Mouse (Mus musculus): ENCODE data around the gene Cdk8. TPM values are rescaled to one million over a fixed set of nuclear protein-coding genes. Genes with fewer than 3 reads are reported as not detected.

Cdk8 gene
- total RNA-seq, 4 experiments from 2014 or later = 13.7 to 18.6 (median 16.9) TPM

DNA sequence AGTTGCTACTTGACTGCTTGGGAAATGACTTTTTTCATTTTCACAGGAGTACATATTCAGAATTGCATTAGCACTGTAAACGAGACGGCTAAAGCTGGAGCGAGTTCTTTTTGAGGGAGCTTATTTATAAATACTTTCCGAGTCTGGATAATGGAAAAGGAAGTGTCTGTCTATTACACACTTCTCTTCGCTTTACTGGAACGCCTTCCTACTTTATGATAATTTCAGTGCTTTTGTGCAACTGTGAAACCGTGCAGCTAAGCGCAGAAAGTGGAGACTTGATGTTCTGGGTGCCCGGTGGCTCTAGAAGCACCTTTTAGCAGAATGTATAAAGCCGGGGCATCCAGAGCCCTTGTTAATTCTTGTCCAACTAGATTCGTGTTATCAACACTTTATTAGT, 1.8 kb downstream of the Cdk8 start:
- DNase-seq (ENCODE audit: low spot score) = no peak

DNA sequence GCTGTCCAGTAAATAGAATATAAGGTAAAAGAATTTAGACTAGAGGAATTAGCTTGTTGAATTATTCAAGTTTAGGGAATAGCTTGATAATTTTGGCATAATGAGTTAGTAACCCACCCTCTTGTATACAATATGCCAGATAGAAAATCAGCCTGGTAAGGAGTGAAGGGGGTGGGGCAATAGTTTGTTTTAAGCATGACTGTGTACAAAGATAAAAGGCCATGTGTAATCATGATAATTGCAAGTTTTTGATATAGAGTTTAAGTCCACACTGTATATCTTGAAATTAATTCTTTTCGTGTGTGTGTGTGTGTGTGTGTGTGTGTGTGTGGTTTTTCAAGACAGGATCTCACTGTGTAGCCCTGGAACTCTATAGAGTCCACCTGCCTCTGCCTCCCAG, 3.3 kb downstream of the Cdk8 start:
- no peak for DNase-seq (ENCODE audit: low spot score)

DNA sequence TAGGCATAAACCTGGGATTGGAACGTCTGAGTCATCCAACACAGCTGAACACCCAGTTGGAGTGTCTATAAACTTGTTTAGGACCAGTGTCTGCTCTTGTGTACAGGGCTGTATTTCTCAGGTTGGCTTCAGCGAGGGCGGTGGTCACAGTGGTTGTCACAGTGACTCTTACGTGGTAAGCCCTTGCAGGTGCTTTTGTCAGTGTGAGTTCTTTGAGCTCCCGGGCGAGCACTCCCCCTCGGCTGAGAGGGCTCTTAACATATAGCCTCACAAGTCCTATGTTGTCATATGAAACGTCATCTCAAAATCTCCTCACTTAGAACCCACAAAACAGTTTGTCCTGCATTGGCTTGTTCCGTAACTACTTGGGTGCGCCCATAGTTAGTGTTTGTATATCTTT, 7.2 kb downstream of the Cdk8 start:
- DNase-seq (ENCODE audit: low spot score) = no peak

GRCm38 (mm10) chr5:146240771-146241170, 9.7 kb downstream of the Cdk8 start:
- no peak for DNase-seq (ENCODE audit: low spot score)

- DNase-seq (ENCODE audit: low spot score) = no peak
These were observed 10.2 kb downstream of the Cdk8 start for GRCm38 (mm10) chr5:146241202-146241601.

- no peak for DNase-seq (ENCODE audit: low spot score)
These were observed 14.2 kb downstream of the Cdk8 start for GRCm38 (mm10) chr5:146245193-146245592.

DNA sequence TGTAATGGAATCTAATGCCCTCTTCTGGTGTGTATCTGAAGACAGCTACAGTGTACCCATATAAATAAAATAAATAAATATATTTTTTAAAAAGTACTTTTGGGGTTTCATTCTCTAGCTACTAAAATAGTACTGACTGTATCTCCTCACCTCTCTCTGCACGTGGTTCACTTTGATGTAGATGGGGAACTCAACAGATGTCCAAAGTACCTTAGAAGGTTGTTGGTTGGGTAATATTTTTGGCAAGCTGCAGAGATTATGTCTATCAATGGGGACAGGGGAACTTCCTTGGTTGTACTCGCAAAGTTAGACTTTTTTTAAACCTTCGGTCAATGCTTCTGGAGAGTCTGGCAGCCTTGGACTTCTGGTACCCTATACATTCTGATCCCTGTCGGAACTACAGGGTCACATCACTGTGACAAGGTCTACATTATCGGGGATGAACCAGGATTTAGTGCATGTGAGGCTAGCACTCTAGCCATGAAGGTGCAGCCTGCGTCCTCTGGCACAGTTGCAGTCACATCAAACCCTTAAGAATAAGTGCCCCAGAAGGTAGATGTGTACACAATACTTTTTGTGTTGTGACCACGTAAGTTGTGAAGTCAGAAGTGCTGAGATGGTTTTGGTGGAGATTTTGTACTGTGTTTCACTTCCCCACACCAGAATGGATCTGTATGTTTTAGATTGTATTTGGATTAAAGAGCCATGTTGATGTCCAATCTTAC, 14.8 kb downstream of the Cdk8 start:
- no peak for DNase-seq (ENCODE audit: low spot score)

GRCm38 (mm10) chr5:146246386-146246785, 15.4 kb downstream of the Cdk8 start:
- DNase-seq (ENCODE audit: low spot score) = no peak

- DNase-seq (ENCODE audit: low spot score) = no peak
These were observed 16.7 kb downstream of the Cdk8 start for GRCm38 (mm10) chr5:146247709-146248108.

DNA sequence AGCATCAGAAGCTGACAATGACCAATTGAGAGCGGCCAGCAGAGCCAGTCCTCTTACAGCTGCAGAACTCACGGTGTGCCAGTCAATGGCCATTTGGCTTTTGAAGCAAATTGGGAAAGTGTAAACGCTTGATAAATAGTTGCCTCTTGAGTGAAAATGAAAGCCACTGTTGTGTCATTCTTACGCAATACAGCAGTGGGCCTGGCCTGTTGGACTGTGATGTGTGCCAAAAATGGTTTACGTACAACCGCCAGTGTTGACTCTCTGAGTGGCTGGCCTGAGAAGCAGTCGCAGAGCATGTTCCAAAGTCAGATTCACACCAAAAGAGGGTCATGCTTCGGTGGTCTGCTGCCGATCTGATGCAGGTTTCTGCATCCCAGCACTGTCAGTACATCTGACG, 17.7 kb downstream of the Cdk8 start:
- DNase-seq (ENCODE audit: low spot score) = peak; percentile 27

GRCm38 (mm10) chr5:146250369-146251075, 19.5 kb downstream of the Cdk8 start:
- no peak for DNase-seq (ENCODE audit: low spot score)

DNA sequence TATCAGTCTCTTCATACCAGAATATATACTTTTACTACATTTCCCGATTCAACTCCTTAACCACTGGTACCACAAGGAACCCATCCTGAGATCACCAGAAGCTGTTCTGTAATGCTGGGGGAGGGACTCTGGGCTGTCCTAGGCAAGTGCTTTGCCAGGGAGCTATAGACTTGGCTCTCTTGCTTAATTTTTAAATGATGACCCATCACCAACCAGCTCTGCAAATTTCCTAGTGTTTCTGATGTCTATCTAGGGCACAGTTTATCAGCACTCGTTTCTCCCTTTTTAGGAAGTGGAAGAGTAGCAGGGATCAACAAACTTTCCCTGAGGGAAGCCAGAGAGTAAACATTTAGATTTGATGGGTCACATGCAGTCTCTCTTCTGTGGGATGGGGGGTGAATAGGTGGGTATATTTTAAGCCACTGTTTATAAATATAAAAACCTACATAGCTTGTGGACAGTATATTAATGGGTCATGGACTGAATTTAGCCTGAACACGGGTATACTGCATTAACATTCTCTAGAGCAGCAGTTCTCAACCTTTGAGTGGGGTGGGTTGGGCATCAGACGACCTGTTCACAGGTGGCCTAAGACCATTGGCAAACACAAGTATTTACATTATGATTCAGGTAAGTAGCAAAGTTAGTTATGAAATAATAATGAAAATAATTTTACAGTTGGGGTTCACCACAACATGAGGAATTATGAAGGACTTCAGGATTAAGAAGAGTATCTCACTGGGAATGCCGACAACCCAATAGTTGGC, 20.8 kb downstream of the Cdk8 start:
- no peak for DNase-seq (ENCODE audit: low spot score)

- DNase-seq (ENCODE audit: low spot score) = no peak
These were observed 22.6 kb downstream of the Cdk8 start for GRCm38 (mm10) chr5:146253644-146254043.

DNA sequence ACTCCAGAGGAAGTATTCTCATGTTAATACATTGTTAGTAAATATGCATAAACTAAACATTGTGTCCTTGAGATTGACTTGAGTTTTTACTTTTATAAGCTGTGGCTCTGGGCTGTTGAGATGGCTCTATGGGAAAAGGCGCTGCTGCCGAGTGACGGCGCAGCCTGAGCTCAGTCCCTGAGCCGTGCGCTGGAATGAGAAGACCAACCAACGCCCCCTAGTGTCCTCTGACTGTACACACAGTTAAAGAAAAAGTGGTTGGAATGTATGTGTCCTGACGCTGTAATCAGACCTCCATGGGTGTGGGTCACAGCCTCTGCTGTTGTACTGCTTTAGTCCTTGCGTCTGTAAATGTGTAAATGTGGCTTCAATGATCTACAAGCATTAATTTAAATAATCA, 29.0 kb downstream of the Cdk8 start:
- no peak for DNase-seq (ENCODE audit: low spot score)

- DNase-seq (ENCODE audit: low spot score) = no peak
These were observed 35.0 kb downstream of the Cdk8 start for GRCm38 (mm10) chr5:146265934-146266591.

DNA sequence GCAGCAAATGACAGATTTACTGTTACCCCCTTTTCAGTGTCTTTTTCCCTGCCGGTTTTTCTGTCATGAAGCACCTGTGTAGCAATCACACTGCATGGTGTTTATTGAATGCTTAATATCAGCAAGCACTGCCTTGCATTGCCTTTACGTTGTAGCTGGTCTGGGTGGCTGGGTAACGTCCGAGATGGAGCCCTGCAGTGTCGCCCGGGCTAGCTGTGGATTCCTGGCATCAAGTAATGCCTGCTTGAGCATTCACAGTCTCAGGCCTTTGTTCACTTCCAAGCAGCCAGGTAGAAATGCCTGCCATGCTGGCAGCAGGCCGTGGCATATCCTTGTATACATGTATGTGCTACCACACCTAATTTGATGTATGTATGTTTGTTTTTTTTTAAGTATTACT, 36.7 kb downstream of the Cdk8 start:
- no peak for DNase-seq (ENCODE audit: low spot score)

- no peak for DNase-seq (ENCODE audit: low spot score)
These were observed 39.6 kb downstream of the Cdk8 start for GRCm38 (mm10) chr5:146270593-146270992.

GRCm38 (mm10) chr5:146271662-146272061, 40.6 kb downstream of the Cdk8 start:
- DNase-seq (ENCODE audit: low spot score) = no peak

GRCm38 (mm10) chr5:146273096-146273495, 42.1 kb downstream of the Cdk8 start:
- no peak for DNase-seq (ENCODE audit: low spot score)

GRCm38 (mm10) chr5:146274420-146275045, 43.5 kb downstream of the Cdk8 start:
- DNase-seq (ENCODE audit: low spot score) = no peak

DNA sequence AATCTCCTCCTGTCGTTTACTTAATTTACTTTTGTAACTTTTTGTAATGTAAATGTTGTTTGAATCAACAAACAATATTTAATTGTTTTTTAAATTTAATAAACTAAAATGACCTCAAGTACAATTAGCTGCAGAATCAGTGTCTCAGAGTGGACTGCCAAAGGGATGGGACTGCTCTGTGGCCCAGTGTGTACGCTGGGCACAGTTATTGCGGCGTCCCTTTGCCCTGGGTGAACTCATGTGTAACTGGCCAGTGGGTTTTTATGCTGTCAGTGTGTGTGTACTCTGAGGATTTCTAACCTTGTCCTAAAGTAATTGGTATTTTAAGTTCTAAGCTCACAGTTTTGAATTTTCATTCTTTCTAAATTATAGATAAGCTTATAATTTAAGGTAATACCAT, 46.5 kb downstream of the Cdk8 start:
- no peak for DNase-seq (ENCODE audit: low spot score)

GRCm38 (mm10) chr5:146280012-146280411, 49.0 kb downstream of the Cdk8 start:
- no peak for DNase-seq (ENCODE audit: low spot score)

Measured in heart, adult 8-10 months (tissue).